Mouse (Mus musculus) embryonic facial prominence, embryonic 15.5 days (tissue): ENCODE data around the gene Gfap. TPM values are rescaled to one million over a fixed set of nuclear protein-coding genes. Genes with fewer than 3 reads are reported as not detected.

Experiments
- ATAC-seq: fragments of 200-750 bp; cut with Nextera tagmentation; 2 replicates; pipeline ENCODE4 v1.8.0; 2017; ENCODE audit warnings: low read depth, moderate TSS enrichment; ENCODE audit not compliant: insufficient number of reproducible peaks, low FRiP score, low TSS enrichment
- H3K27ac ChIP-seq: fragments of 300-500 bp; sonication (generic); replicated peaks from 2 replicates; pipeline ENCODE4 v1.5.1; 2015; ENCODE audit warnings: mild to moderate bottlenecking, inconsistent platforms
- H3K27me3 ChIP-seq: fragments of 300-500 bp; sonication (generic); 2 replicates; pipeline ENCODE4 v1.6.1; 2015; ENCODE audit warnings: inconsistent platforms
- H3K36me3 ChIP-seq: fragments of 300-500 bp; sonication (generic); 2 replicates; pipeline ENCODE4 v1.6.1; 2015; ENCODE audit warnings: mild to moderate bottlenecking, inconsistent platforms
- H3K4me1 ChIP-seq: fragments of 300-500 bp; sonication (generic); 2 replicates; pipeline ENCODE4 v1.6.1; 2015; ENCODE audit warnings: inconsistent platforms
- H3K4me2 ChIP-seq: fragments of 300-500 bp; sonication (generic); replicated peaks from 2 replicates; pipeline ENCODE4 v1.6.1; 2015; ENCODE audit warnings: mild to moderate bottlenecking, inconsistent platforms
- H3K4me3 ChIP-seq: fragments of 300-500 bp; sonication (generic); replicated peaks from 2 replicates; pipeline ENCODE4 v1.5.1; 2015; ENCODE audit warnings: mild to moderate bottlenecking, inconsistent platforms
- H3K9ac ChIP-seq: fragments of 300-500 bp; sonication (generic); 2 replicates; pipeline ENCODE4 v1.6.1; 2015; ENCODE audit warnings: inconsistent platforms
- H3K9me3 ChIP-seq: fragments of 300-500 bp; sonication (generic); replicated peaks from 2 replicates; pipeline ENCODE4 v1.6.1; 2016; ENCODE audit warnings: inconsistent platforms
- WGBS: fragments of 180-500 bp; shearing (Covaris S2); methylation state at CpG from one replicate; pipeline ENCODE4 v1.1.7; 2015; 5-methylcytosine and 5-hydroxymethylcytosine counted together
- polyA plus RNA-seq: library from polyadenylated mRNA; unstranded; fragments of >200 nt; fragmentation: Nextera tagmentation; extraction: Ambion mirVana; gene quantifications from 2 replicates; pipeline ENCODE4 v1.2.1, GENCODE M21; 2015

Gene Gfap
- polyA plus RNA-seq: 0.39 and 0.51 TPM in 2 replicates

DNA sequence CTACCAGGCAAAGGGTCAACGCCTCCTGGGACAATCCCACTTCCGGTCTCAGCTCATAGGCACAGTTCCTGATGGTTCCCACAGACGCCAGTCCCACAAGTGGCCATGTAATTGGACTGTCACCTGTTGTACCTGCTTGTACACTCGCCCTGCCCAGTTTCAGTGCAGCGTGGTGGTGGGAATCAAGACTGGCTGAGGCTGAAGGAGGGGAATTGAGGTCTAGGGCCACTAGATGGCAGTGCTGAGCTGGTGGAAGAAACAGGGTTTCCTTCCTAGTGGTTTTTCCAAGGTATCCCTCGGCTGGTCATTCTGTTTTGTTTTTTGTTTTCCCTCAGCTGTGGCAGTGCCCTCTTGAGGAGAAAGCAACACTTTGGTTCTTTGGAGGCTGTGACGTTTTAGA lies at the start of gene Gfap:
Gene Gfap (minus strand): TSS at position 150 of the 400 bp plus-strand sequence.
- ATAC-seq: no peak

DNA sequence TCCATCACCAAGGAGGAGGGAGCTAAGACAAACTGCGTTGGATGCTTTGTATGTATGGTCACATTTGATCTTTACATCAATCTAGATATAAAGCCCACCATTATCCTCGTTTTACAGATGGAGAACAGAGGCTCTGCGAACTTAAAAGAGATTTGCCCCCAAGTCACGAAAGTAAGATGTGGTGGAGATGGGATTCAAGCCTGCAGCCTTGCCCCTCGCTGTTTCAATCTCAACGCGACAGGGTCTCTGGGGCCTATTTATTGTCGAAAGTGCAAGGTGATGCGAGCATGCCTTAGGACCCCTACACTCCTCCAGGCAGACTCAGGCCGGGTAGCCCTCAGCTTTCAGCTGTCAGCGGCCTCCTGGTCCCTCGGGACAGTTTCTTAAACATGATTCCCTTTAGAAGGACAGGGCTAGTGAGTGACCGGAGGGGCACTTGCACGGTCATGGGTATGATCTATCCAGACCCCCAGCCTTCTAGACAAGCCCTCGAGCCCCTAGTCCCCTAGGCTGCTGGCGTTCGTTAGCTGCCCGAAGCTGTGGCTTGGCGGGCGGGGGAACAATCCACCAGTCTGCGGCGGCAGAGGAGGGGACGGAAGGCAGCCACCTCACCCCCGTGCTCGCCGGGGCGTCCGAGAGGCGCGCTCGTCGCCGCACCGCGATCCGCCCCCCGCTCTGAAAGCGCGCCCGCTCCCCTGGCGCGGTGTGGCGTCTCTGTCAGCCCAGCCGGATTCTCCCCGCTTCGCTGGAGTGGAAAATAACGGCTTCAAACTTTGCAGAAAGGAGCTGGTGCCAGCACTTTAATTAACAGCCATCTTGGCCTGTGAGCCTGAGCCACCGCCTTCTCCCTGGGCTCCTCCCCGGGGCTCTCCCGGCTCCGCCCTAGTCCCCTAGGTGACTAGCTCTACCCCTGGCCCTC lies 47.6 kb upstream of the Gfap start:
- 2% methylated on average over 51 of the region's 51 CpGs for WGBS
- H3K4me1 ChIP-seq: peaks cover 42% of the 10 kb centered on the region

More for the DNA sequence above, at the start of gene Gfap:
- H3K9me3 ChIP-seq: no peaks in the 10 kb centered on the region
- H3K36me3 ChIP-seq: peaks cover 3% of the 10 kb centered on the region; the same call in 1 of the 2 replicates
- no peak within 1 kb of the TSS for H3K27ac ChIP-seq
- no peak within 1 kb of the TSS for H3K4me3 ChIP-seq
- WGBS: 10% methylated on average over 7 of the region's 7 CpGs
- no peak within 1 kb of the TSS for H3K4me2 ChIP-seq
- H3K9ac ChIP-seq: no peak within 1 kb of the TSS
- peaks cover 8% of the 10 kb centered on the region; the same call in 1 of the 2 replicates for H3K27me3 ChIP-seq
- peaks cover 4% of the 10 kb centered on the region; the same call in 1 of the 2 replicates for H3K4me1 ChIP-seq

DNA sequence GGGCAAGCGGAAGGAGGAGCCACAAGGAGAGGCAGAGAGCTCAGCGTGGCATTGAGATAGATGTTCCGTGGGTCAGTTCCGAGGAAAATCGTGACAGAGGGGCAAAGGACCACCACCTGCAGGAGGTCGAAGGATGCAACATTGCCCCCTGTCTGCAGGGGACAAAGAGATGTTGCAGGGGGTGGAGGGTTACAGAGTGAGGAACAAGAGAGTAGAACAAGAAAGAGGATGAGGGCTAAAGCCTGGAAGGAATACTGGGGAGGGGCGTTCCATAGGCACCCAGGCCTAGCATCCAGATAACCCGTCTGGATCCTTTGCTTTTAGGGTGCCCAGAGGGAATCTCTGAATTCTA lies 46.3 kb upstream of the Gfap start:
- H3K27me3 ChIP-seq: peaks cover 95% of the 10 kb centered on the region
- 8% methylated on average over 8 of the region's 8 CpGs for WGBS

More for the DNA sequence above, 47.6 kb upstream of the Gfap start:
- 0 out of 2 replicates have a peak overlapping the region, but pooled peaks have one; percentile 24 for H3K9ac ChIP-seq
- peak overlapping the region; percentile 48 for H3K4me3 ChIP-seq
- no peaks in the 10 kb centered on the region for H3K9me3 ChIP-seq
- ATAC-seq: no peak
- H3K36me3 ChIP-seq: no peaks in the 10 kb centered on the region
- H3K27me3 ChIP-seq: peaks cover 86% of the 10 kb centered on the region
- no peak overlapping the region for H3K27ac ChIP-seq
- peak overlapping the region; percentile 85 for H3K4me2 ChIP-seq

DNA sequence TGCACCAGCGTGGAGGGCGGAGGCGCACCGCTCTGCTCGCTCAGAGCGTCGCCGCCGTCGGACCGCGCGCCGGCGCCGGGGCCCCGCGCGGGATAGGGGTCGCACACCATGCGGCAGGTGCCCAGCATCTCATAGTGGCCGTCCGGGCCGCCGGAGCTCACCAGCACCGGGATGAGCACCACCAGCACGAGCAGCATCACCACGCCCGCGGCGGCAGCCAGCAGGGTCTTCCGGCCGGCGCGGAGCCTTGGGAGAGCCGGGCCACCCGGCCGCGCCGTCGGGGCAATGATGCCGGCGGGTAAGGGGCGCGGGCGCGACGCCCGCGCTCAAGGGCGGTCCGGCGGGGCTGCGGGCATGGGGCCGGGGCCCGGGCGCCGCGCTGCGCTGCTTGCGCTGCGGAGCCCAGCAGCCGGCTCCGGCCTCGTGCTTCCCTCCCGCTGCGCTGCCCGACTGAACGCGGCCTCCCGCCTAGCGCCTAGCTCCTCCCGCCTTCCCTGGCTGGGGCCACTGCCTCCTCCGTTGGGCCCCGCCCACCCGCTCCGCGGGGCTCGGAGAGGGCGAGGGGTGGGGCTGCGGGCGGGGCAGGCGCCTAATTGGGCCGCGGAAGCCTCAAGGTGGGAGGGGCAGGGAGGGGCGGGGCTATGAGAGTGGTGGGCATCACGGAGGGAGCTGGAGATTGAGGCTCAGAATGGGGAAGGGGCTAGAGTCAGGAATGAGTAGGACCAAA lies 45.7 kb upstream of the Gfap start, which contains the start of gene C1ql1:
Gene C1ql1 (minus strand): TSS at position 424 of the 727 bp plus-strand sequence.
- Histone ChIP-seq H3K4me1 (peaks cover 42% of the 10 kb centered on the region), H3K9ac (0 out of 2 replicates have a peak within 1 kb of the TSS, but pooled peaks have one; percentile 1), H3K4me3 (peak within 1 kb of the TSS; percentile 44), H3K36me3 (no peaks in the 10 kb centered on the region), H3K4me2 (peak within 1 kb of the TSS; percentile 84), H3K27ac (no peak within 1 kb of the TSS), H3K27me3 (peaks cover 90% of the 10 kb centered on the region), H3K9me3 (no peaks in the 10 kb centered on the region)
- WGBS: 1% methylated on average over 67 of the region's 87 CpGs
- ATAC-seq: peak; percentile 84

More for the DNA sequence above, 46.3 kb upstream of the Gfap start:
- no peak overlapping the region for H3K9ac ChIP-seq
- no peaks in the 10 kb centered on the region for H3K36me3 ChIP-seq
- H3K9me3 ChIP-seq: no peaks in the 10 kb centered on the region
- no peak overlapping the region for H3K27ac ChIP-seq
- H3K4me2 ChIP-seq: peak overlapping the region; percentile 84
- ATAC-seq: no peak
- peaks cover 42% of the 10 kb centered on the region for H3K4me1 ChIP-seq
- H3K4me3 ChIP-seq: peak overlapping the region; percentile 44

DNA sequence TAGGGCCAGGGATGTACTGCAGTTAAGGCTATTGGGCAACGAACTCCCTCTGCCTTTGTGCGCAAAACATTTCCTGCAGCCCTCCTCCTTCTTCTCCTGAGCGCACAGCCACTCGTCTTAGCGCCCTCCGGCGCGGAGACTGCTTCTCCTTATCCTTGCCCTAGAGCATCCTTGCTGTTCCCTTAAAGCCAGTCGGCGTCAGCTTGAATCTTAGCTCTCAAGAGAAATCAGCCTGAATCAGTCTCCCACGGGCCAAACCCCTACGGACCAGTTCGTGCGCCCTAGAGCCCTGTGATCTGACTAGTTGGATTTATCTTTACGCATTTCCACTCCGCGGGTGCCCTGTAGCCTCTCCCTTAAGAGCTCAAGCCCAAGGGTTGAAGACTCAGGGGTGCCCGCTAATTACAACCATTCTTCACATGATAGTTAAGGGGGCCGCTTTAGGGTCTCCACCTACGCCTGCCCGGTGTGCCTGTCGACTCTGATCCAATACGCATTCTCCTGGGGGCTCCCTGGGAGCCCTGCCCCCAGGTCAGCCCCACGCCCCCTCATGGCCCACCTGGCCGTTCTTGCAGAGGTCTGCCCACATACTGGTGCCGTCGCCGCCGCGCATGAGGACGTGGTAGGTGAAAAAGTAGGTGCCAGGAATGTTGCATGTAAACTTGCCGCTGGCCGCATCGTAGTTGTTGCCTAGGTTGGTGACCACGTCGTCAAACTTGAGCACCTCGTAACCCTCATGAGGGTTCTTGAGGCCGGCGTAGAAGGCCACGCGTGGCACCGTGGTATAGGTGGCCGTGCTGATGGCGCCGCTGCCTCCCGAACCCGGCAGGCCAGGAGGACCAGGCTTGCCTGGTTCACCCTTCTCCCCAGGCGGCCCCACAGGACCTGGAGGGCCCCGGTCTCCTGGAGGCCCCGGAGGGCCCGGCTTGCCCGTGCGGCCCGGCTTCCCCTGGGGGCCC lies 44.9 kb upstream of the Gfap start:
- peaks cover 81% of the 10 kb centered on the region for H3K27me3 ChIP-seq
- no peak overlapping the region for H3K27ac ChIP-seq
- no peak for ATAC-seq
- no peaks in the 10 kb centered on the region for H3K9me3 ChIP-seq
- H3K36me3 ChIP-seq: no peaks in the 10 kb centered on the region
- 2% methylated on average over 51 of the region's 54 CpGs for WGBS
- H3K9ac ChIP-seq: 0 out of 2 replicates have a peak overlapping the region, but pooled peaks have one; percentile 4
- H3K4me1 ChIP-seq: peaks cover 42% of the 10 kb centered on the region
- H3K4me2 ChIP-seq: peak overlapping the region; percentile 84
- H3K4me3 ChIP-seq: peak overlapping the region; percentile 44

DNA sequence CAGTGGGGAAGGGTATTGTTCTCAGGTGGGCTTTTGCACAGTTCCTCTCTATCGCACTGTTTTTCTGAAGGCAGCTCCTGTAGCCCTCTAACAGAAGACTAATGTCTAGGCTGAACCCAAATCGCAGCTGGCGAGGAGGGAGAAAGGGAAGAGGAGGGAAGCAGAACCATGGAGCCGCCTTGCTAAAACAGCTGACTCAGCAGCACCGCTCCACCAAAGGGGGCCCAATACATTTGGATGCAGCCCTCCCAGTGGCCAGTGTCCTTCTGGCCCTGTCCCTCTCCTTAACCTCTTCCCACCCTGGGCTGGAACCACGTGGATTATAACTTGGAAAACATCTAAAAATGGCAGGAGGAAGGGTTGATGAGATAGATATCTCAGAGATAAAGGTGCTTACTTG lies 40.5 kb upstream of the Gfap start:
- WGBS: 66% methylated on average over 6 of the region's 6 CpGs
- ATAC-seq: no peak
- Histone ChIP-seq H3K4me2 (no peak overlapping the region), H3K27me3 (peaks cover 43% of the 10 kb centered on the region), H3K36me3 (no peaks in the 10 kb centered on the region), H3K9ac (no peak overlapping the region), H3K4me3 (no peak overlapping the region), H3K27ac (no peak overlapping the region), H3K4me1 (peaks cover 31% of the 10 kb centered on the region), H3K9me3 (no peaks in the 10 kb centered on the region)

DNA sequence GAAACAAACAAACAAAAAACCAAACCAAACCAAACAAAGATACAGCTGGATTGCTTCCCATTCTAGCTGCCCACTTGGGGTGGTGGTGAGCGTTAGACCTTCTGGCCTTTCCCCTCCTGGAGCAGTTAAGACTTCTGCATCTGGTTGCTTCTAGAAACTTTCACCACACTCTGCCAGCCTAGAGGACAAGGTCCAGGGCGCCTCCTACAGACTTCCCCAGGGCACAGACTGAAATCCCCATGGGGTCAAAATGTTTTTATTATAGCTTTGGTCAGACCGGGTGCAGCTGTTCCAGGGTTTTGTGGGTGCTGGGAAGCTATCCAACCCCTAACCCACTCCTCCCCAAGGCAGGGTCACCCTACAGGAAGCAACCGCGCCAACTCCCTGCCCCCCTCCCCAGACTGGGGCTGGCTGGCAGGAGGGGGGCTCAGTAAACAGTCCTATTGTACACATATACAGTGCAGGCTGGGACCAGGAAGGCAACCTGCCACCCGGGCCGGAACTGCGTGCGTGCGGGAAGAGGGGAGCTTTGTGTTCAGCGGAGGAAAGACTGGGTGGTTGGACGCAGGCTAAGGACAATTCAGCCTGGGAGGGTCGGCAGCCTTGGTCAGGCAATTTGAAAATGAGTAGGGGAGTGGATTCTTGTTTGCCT lies 38.4 kb upstream of the Gfap start:
- H3K36me3 ChIP-seq: no peaks in the 10 kb centered on the region
- H3K4me3 ChIP-seq: no peak overlapping the region
- no peak overlapping the region for H3K9ac ChIP-seq
- no peak overlapping the region for H3K4me2 ChIP-seq
- H3K4me1 ChIP-seq: peaks cover 17% of the 10 kb centered on the region
- H3K27me3 ChIP-seq: peaks cover 22% of the 10 kb centered on the region
- H3K9me3 ChIP-seq: no peaks in the 10 kb centered on the region
- WGBS: 37% methylated on average over 13 of the region's 13 CpGs
- no peak overlapping the region for H3K27ac ChIP-seq
- 0 out of 2 replicates have a peak, but pooled peaks have one; percentile 26 for ATAC-seq

DNA sequence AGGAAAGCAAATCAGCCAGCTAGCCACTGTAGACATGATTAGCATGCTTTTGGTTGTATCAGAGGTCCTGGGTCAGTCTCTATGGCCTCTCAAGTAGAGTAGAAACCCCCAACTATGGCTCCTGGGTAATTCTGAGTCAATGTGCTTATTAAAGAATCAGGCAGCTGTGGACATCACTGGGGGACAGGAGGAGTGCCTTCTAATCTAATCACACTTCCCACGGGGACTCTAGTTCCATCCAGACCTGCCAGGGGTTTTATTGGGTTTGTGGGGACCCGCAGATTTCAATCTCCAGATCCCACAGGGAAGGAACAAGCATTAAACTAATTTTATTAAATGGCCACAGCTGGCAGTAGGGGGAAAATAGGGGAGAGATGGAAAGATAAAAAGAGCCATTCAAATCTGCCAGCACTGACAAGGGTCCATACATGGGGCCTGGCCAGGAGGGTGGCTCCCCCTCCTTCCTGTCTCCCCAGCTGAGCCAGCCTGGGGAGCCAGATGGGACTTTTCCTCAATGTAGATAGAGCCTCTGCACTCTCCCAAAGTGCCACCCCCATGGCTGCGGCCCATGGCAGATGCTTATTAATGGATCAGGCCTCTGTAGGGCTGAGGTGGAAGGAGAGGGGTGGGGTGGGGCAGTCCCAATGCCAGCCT lies 36.9 kb upstream of the Gfap start:
- H3K4me1 ChIP-seq: peaks cover 17% of the 10 kb centered on the region
- no peak overlapping the region for H3K4me2 ChIP-seq
- no peaks in the 10 kb centered on the region for H3K9me3 ChIP-seq
- no peak overlapping the region for H3K9ac ChIP-seq
- no peak overlapping the region for H3K27ac ChIP-seq
- peaks cover 8% of the 10 kb centered on the region for H3K27me3 ChIP-seq
- ATAC-seq: no peak
- no peak overlapping the region for H3K4me3 ChIP-seq
- 56% methylated on average over 3 of the region's 3 CpGs for WGBS
- no peaks in the 10 kb centered on the region for H3K36me3 ChIP-seq

DNA sequence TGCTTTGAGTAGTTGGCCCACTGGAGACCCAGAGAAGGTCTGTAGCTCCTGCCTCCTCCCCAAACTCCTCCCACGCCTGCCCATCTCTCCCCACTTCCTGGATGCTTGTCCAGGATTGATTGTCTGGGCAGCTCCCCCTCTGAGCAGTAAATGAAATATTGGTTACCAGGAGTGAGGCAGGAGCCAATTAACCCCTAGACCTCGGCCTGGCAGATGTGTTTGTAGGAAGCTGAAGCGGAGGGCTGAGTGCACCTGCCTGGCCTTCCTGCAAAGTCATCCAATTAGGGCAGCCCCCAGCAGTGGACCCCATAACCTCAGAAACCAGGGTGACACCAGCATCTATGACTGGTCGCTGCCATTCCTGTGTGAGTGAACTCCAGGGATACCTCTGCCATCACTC lies 35.6 kb upstream of the Gfap start:
- Histone ChIP-seq H3K36me3 (no peaks in the 10 kb centered on the region), H3K27ac (no peak overlapping the region), H3K9me3 (no peaks in the 10 kb centered on the region), H3K27me3 (peaks cover 3% of the 10 kb centered on the region; the same call in 1 of the 2 replicates), H3K4me3 (no peak overlapping the region), H3K9ac (no peak overlapping the region), H3K4me1 (peaks cover 17% of the 10 kb centered on the region), H3K4me2 (no peak overlapping the region)
- ATAC-seq: no peak
- 41% methylated on average over 4 of the region's 4 CpGs for WGBS

DNA sequence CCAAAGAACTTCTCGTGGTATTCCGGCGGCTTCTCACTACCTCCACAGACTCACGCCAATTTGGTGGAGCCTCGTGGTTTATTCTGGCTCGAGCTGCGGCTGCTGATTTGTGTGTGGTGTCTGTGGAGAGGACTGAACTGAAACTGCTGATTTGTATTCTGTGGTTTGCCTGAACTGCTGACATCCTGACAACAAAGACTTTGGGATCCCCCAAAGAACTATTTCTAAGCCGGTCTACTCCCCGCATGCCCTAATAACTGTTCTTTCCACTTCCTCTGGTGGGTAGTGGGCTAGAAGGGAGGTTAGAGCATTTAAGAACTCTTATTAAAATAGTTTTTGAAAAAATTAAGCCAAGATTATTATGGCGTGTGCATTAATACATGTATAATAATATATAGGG lies 30.0 kb upstream of the Gfap start:
- WGBS: 82% methylated on average over 10 of the region's 10 CpGs
- H3K4me3 ChIP-seq: no peak overlapping the region
- no peaks in the 10 kb centered on the region for H3K4me1 ChIP-seq
- H3K27ac ChIP-seq: no peak overlapping the region
- H3K4me2 ChIP-seq: no peak overlapping the region
- no peaks in the 10 kb centered on the region for H3K27me3 ChIP-seq
- no peaks in the 10 kb centered on the region for H3K9me3 ChIP-seq
- H3K36me3 ChIP-seq: no peaks in the 10 kb centered on the region
- ATAC-seq: no peak
- H3K9ac ChIP-seq: no peak overlapping the region
